Comparison of ENCODE assay signal across 23 mouse cellular contexts in genomic region chr1:126451472-126451871, GRCm38 (mm10).
DNase-seq lines count a peak whose midpoint lies in the region; ATAC-seq and TF ChIP-seq lines count a peak whose summit lies in the region.
"Had no signal": no experiment of that assay in that cellular context is flagged by ENCODE, and none has a peak within 500 bp of the region (broad histone marks: within the 10 kb centered on the region; RNA-seq: fewer than 3 reads in every experiment).

No protein-coding gene starts in this region.

- no peak overlapping the region for H3K4me3 ChIP-seq in forebrain, embryonic 16.5 days (replicated peaks; ENCODE audit: low read length)
- no peak overlapping the region for H3K4me3 ChIP-seq in forebrain, embryonic 11.5 days (ENCODE audit: low read depth, low read length)
- H3K4me3 ChIP-seq in lung, embryonic 15.5 days: no peak overlapping the region
- no peak overlapping the region for H3K4me3 ChIP-seq in lung, postnatal 0 days (ENCODE audit: low read depth, low read length)
- no peak overlapping the region for H3K4me3 ChIP-seq in intestine, embryonic 16.5 days (ENCODE audit: low read length)
- H3K4me3 ChIP-seq in midbrain, embryonic 16.5 days (ENCODE audit: low read depth, low read length): no peak overlapping the region
- H3K4me3 ChIP-seq: forebrain, embryonic 12.5 days; heart, embryonic 10.5 days; heart, embryonic 13.5 days; hindbrain, embryonic 12.5 days; hindbrain, embryonic 15.5 days had no signal

- no peaks in the 10 kb centered on the region for H3K27me3 ChIP-seq in forebrain, embryonic 16.5 days (replicated peaks; ENCODE audit: control insufficient read depth, insufficient read depth, low read length)
- H3K27me3 ChIP-seq in forebrain, embryonic 11.5 days (ENCODE audit: control insufficient read depth, insufficient read depth, low read length): no peaks in the 10 kb centered on the region
- no peaks in the 10 kb centered on the region for H3K27me3 ChIP-seq in lung, embryonic 15.5 days
- H3K27me3 ChIP-seq in lung, postnatal 0 days (replicated peaks; ENCODE audit: insufficient read depth, low read length): no peaks in the 10 kb centered on the region
- H3K27me3 ChIP-seq in intestine, embryonic 16.5 days (replicated peaks; ENCODE audit: control insufficient read depth, insufficient read depth, low read length): no peaks in the 10 kb centered on the region
- H3K27me3 ChIP-seq in midbrain, embryonic 16.5 days (ENCODE audit: control insufficient read depth, insufficient read depth, low read depth, low read length): no peaks in the 10 kb centered on the region
- H3K27me3 ChIP-seq: forebrain, embryonic 12.5 days; heart, embryonic 13.5 days; hindbrain, embryonic 12.5 days; hindbrain, embryonic 15.5 days had no signal

- no peak for TF ChIP-seq CTCF in lung, postnatal 0 days (IDR thresholded peaks at IDR 0.05)

- H3K9me3 ChIP-seq in forebrain, embryonic 16.5 days (ENCODE audit: control insufficient read depth, low read length): no peaks in the 10 kb centered on the region
- no peaks in the 10 kb centered on the region for H3K9me3 ChIP-seq in forebrain, embryonic 11.5 days (ENCODE audit: control insufficient read depth, low read length)
- H3K9me3 ChIP-seq in lung, embryonic 15.5 days: no peaks in the 10 kb centered on the region
- H3K9me3 ChIP-seq in lung, postnatal 0 days (ENCODE audit: low read length): no peaks in the 10 kb centered on the region
- H3K9me3 ChIP-seq in intestine, embryonic 16.5 days (ENCODE audit: control insufficient read depth, low read length): no peaks in the 10 kb centered on the region
- no peaks in the 10 kb centered on the region for H3K9me3 ChIP-seq in midbrain, embryonic 16.5 days (replicated peaks; ENCODE audit: control insufficient read depth, low read length, poor library complexity, severe bottlenecking)
- H3K9me3 ChIP-seq: forebrain, embryonic 12.5 days; heart, embryonic 10.5 days; heart, embryonic 13.5 days; hindbrain, embryonic 12.5 days; hindbrain, embryonic 15.5 days had no signal

- no peak for DNase-seq in forebrain, embryonic 11.5 days (ENCODE audit: low spot score)
- no peak for DNase-seq in lung, postnatal 0 days (ENCODE audit: low spot score)
- DNase-seq in lung, postnatal 25 days (ENCODE audit: low spot score): peak; percentile 39
- no peak for DNase-seq in heart, adult 18-20 months
- DNase-seq: adrenal gland, adult 8-10 months; adrenal gland, postnatal 25 days; cerebellum, adult 18-20 months; cerebellum, adult 9-10 months; cerebellum, postnatal 14 days; gastrocnemius, postnatal 10 days; gastrocnemius, postnatal 36 days; heart, postnatal 14 days had no signal

- 0 out of 2 replicates have a peak overlapping the region, but pooled peaks have one; percentile 6 for H3K9ac ChIP-seq in forebrain, embryonic 16.5 days (replicated peaks; ENCODE audit: low read depth, low read length)
- H3K9ac ChIP-seq in forebrain, embryonic 11.5 days (ENCODE audit: low read length): no peak overlapping the region
- H3K9ac ChIP-seq in lung, embryonic 15.5 days: no peak overlapping the region
- no peak overlapping the region for H3K9ac ChIP-seq in lung, postnatal 0 days (replicated peaks; ENCODE audit: low read depth)
- H3K9ac ChIP-seq in intestine, embryonic 16.5 days (ENCODE audit: low read depth, low read length): no peak overlapping the region
- H3K9ac ChIP-seq in midbrain, embryonic 16.5 days (ENCODE audit: low read depth, low read length): no peak overlapping the region
- H3K9ac ChIP-seq: forebrain, embryonic 12.5 days; heart, embryonic 13.5 days; hindbrain, embryonic 12.5 days; hindbrain, embryonic 15.5 days had no signal

- no peak overlapping the region for H3K4me2 ChIP-seq in forebrain, embryonic 16.5 days (ENCODE audit: low read length)
- H3K4me2 ChIP-seq in forebrain, embryonic 11.5 days (ENCODE audit: low read depth, low read length, severe bottlenecking): no peak overlapping the region
- H3K4me2 ChIP-seq in lung, embryonic 15.5 days: no peak overlapping the region
- H3K4me2 ChIP-seq in lung, postnatal 0 days (replicated peaks; ENCODE audit: low read depth, low read length): no peak overlapping the region
- no peak overlapping the region for H3K4me2 ChIP-seq in intestine, embryonic 16.5 days (ENCODE audit: low read depth, low read length)
- H3K4me2 ChIP-seq in midbrain, embryonic 16.5 days (ENCODE audit: low read length): no peak overlapping the region
- H3K4me2 ChIP-seq: forebrain, embryonic 12.5 days; heart, embryonic 13.5 days; hindbrain, embryonic 12.5 days; hindbrain, embryonic 15.5 days had no signal

- WGBS in forebrain, embryonic 16.5 days: 41% methylated on average over 9 of the region's 9 CpGs
- 80% methylated on average over 9 of the region's 9 CpGs for WGBS in forebrain, embryonic 11.5 days
- 42% methylated on average over 9 of the region's 9 CpGs for WGBS in lung, embryonic 15.5 days
- WGBS in lung, postnatal 0 days: 49% methylated on average over 9 of the region's 9 CpGs
- 81% methylated on average over 9 of the region's 9 CpGs for whole genome bisulfite sequencing in intestine, embryonic 16.5 days
- 50% methylated on average over 9 of the region's 9 CpGs for WGBS in midbrain, embryonic 16.5 days

- peak overlapping the region; percentile 44 for H3K27ac ChIP-seq in forebrain, embryonic 16.5 days (ENCODE audit: low read length)
- H3K27ac ChIP-seq in forebrain, embryonic 11.5 days (ENCODE audit: low read depth, low read length): no peak overlapping the region
- H3K27ac ChIP-seq in lung, embryonic 15.5 days: peak overlapping the region; percentile 16
- no peak overlapping the region for H3K27ac ChIP-seq in lung, postnatal 0 days (ENCODE audit: low read length)
- H3K27ac ChIP-seq in intestine, embryonic 16.5 days (ENCODE audit: low read length): no peak overlapping the region
- H3K27ac ChIP-seq in midbrain, embryonic 16.5 days (ENCODE audit: low read length): no peak overlapping the region
- H3K27ac ChIP-seq: forebrain, embryonic 12.5 days; heart, embryonic 10.5 days; heart, embryonic 13.5 days; hindbrain, embryonic 12.5 days; hindbrain, embryonic 15.5 days had no signal

- ATAC-seq in forebrain, embryonic 16.5 days: no peak
- ATAC-seq in forebrain, embryonic 11.5 days (replicated peaks; ENCODE audit: low FRiP score): no peak
- no peak for ATAC-seq in lung, embryonic 15.5 days (ENCODE audit: borderline replicate concordance, extremely low read depth, low FRiP score, low TSS enrichment)
- ATAC-seq in lung, postnatal 0 days: no peak
- no peak for ATAC-seq in intestine, embryonic 16.5 days
- ATAC-seq in midbrain, embryonic 16.5 days: no peak
- ATAC-seq: activated CD4-positive, CD25-positive, alpha-beta regulatory T cell, adult 4 months; CD4-positive, CD25-positive, alpha-beta regulatory T cell, adult 4 months had no signal

- no peaks in the 10 kb centered on the region for H3K36me3 ChIP-seq in forebrain, embryonic 16.5 days (ENCODE audit: control insufficient read depth, insufficient read depth)
- H3K36me3 ChIP-seq in forebrain, embryonic 11.5 days (ENCODE audit: control insufficient read depth, insufficient read depth, low read length): no peaks in the 10 kb centered on the region
- H3K36me3 ChIP-seq in lung, embryonic 15.5 days: 0 out of 2 replicates have a peak, but pooled peaks cover 6% of the 10 kb centered on the region
- H3K36me3 ChIP-seq in lung, postnatal 0 days (ENCODE audit: insufficient read depth, low read length): no peaks in the 10 kb centered on the region
- H3K36me3 ChIP-seq in intestine, embryonic 16.5 days (ENCODE audit: control insufficient read depth, insufficient read depth, low read length): no peaks in the 10 kb centered on the region
- H3K36me3 ChIP-seq in midbrain, embryonic 16.5 days (ENCODE audit: control insufficient read depth, insufficient read depth, low read length): no peaks in the 10 kb centered on the region
- H3K36me3 ChIP-seq: forebrain, embryonic 12.5 days; heart, embryonic 10.5 days; heart, embryonic 13.5 days; hindbrain, embryonic 12.5 days; hindbrain, embryonic 15.5 days had no signal

- peaks cover 29% of the 10 kb centered on the region for H3K4me1 ChIP-seq in forebrain, embryonic 16.5 days (replicated peaks; ENCODE audit: control insufficient read depth, insufficient read depth, low read length)
- H3K4me1 ChIP-seq in forebrain, embryonic 11.5 days (replicated peaks; ENCODE audit: control insufficient read depth, insufficient read depth, low read length): no peaks in the 10 kb centered on the region
- H3K4me1 ChIP-seq in lung, embryonic 15.5 days: peaks cover 15% of the 10 kb centered on the region
- H3K4me1 ChIP-seq in lung, postnatal 0 days (ENCODE audit: insufficient read depth, low read depth, low read length): peaks cover 15% of the 10 kb centered on the region; the same call in 1 of the 2 replicates
- H3K4me1 ChIP-seq in intestine, embryonic 16.5 days (ENCODE audit: control insufficient read depth, insufficient read depth, low read length): no peaks in the 10 kb centered on the region
- no peaks in the 10 kb centered on the region; the same call in 1 of the 2 replicates for H3K4me1 ChIP-seq in midbrain, embryonic 16.5 days (ENCODE audit: control insufficient read depth, insufficient read depth, low read length)
- H3K4me1 ChIP-seq: heart, embryonic 13.5 days had no signal

- TF ChIP-seq EP300 in lung, postnatal 0 days (IDR thresholded peaks at IDR 0.05): peak; percentile 74; the same call in 1 of the 2 replicates

Comparison
In these comparisons a context has a peak if more than half of its experiments do, and no peak if none do; other contexts are left out.
1. H3K27ac ChIP-seq: peak in forebrain, embryonic 16.5 days (single experiment) and lung, embryonic 15.5 days (single experiment); none in forebrain, embryonic 11.5 days (single experiment), lung, postnatal 0 days (single experiment), intestine, embryonic 16.5 days (single experiment) and midbrain, embryonic 16.5 days (single experiment).